Mouse (Mus musculus) forebrain, embryonic 16.5 days (tissue): ENCODE measurements around the gene Spata2. TPM values are rescaled to one million over a fixed set of nuclear protein-coding genes. Genes with fewer than 3 reads are reported as not detected.
A peak's percentile ranks its signal among the peaks of the same experiment; 100 is the strongest.

Source experiments
- ATAC-seq: fragments of 200-750 bp; cut with Nextera tagmentation; 2 replicates; pipeline ENCODE4 v1.8.0; 2017; ENCODE audit warnings: mild to moderate bottlenecking, moderate library complexity
- H3K27ac ChIP-seq: fragments of 300-500 bp; sonication (generic); 2 replicates; pipeline ENCODE4 v1.5.1; 2014; ENCODE audit warnings: low read length, control low read depth
- H3K27me3 ChIP-seq: fragments of 300-500 bp; sonication (generic); replicated peaks from 2 replicates; pipeline ENCODE4 v1.6.1; 2014; ENCODE audit warnings: low read length; ENCODE audit not compliant: control insufficient read depth, insufficient read depth
- H3K36me3 ChIP-seq: fragments of 300-500 bp; sonication (generic); 2 replicates; pipeline ENCODE4 v1.6.1; 2014; ENCODE audit not compliant: control insufficient read depth, insufficient read depth
- H3K4me1 ChIP-seq: fragments of 300-500 bp; sonication (generic); replicated peaks from 2 replicates; pipeline ENCODE4 v1.6.1; 2014; ENCODE audit warnings: low read length; ENCODE audit not compliant: control insufficient read depth, insufficient read depth
- H3K4me2 ChIP-seq: fragments of 300-500 bp; sonication (generic); 2 replicates; pipeline ENCODE4 v1.6.1; 2014; ENCODE audit warnings: mild to moderate bottlenecking, low read length, control low read depth
- H3K4me3 ChIP-seq: fragments of 300-500 bp; sonication (generic); replicated peaks from 2 replicates; pipeline ENCODE4 v1.5.1; 2014; ENCODE audit warnings: mild to moderate bottlenecking, low read length, control low read depth
- H3K9ac ChIP-seq: fragments of 300-500 bp; sonication (generic); replicated peaks from 2 replicates; pipeline ENCODE4 v1.6.1; 2014; ENCODE audit warnings: low read depth, low read length, control low read depth
- H3K9me3 ChIP-seq: fragments of 300-500 bp; sonication (generic); 2 replicates; pipeline ENCODE4 v1.6.1; 2016; ENCODE audit warnings: low read length; ENCODE audit not compliant: control insufficient read depth
- WGBS: fragments of 180-500 bp; shearing (Covaris S2); extraction: QIAGEN DNeasy Blood & Tissue Kit; methylation state at CpG from one replicate; pipeline ENCODE4 v1.1.7; 2014; 5-methylcytosine and 5-hydroxymethylcytosine counted together
- polyA plus RNA-seq: library from polyadenylated mRNA; unstranded; fragments of >200 nt; fragmentation: Nextera tagmentation; extraction: Ambion mirVana; gene quantifications from 2 replicates; pipeline ENCODE4 v1.2.1, GENCODE M21; 2015

Spata2 gene
- polyA plus RNA-seq, 1 experiment from 2014 or later, result 37.6 TPM

GRCm38 (mm10) chr2:167485501-167486377, 6.9 kb downstream of the Spata2 start:
- H3K9ac ChIP-seq, result no peak overlapping the region
- WGBS, result 60% methylated on average over 7 of the region's 7 CpGs
- H3K27ac ChIP-seq, result peak overlapping the region; percentile 23
- H3K4me3 ChIP-seq, result no peak overlapping the region
- no peaks in the 10 kb centered on the region for H3K9me3 ChIP-seq
- 0 out of 2 replicates have a peak, but pooled peaks cover 3% of the 10 kb centered on the region for H3K36me3 ChIP-seq
- peaks cover 29% of the 10 kb centered on the region for H3K4me1 ChIP-seq
- H3K27me3 ChIP-seq, result no peaks in the 10 kb centered on the region
- H3K4me2 ChIP-seq, result no peak overlapping the region
- ATAC-seq, result peak; percentile 80

GRCm38 (mm10) chr2:167484932-167485331, 7.8 kb downstream of the Spata2 start:
- WGBS, result 93% methylated on average over 11 of the region's 11 CpGs
- H3K9me3 ChIP-seq, result no peaks in the 10 kb centered on the region
- peaks cover 23% of the 10 kb centered on the region for H3K4me1 ChIP-seq
- H3K4me2 ChIP-seq, result no peak overlapping the region
- peak overlapping the region; percentile 23; the same call in 1 of the 2 replicates for H3K27ac ChIP-seq
- H3K27me3 ChIP-seq, result no peaks in the 10 kb centered on the region
- no peak overlapping the region for H3K9ac ChIP-seq
- H3K4me3 ChIP-seq, result no peak overlapping the region
- ATAC-seq, result no peak
- H3K36me3 ChIP-seq, result 0 out of 2 replicates have a peak, but pooled peaks cover 3% of the 10 kb centered on the region

- 97% methylated on average over 24 of the region's 24 CpGs for WGBS
These were observed 8.8 kb downstream of the Spata2 start for GRCm38 (mm10) chr2:167483827-167484410.

GRCm38 (mm10) chr2:167483081-167483826, 9.4 kb downstream of the Spata2 start:
- Histone ChIP-seq H3K36me3 (0 out of 2 replicates have a peak, but pooled peaks cover 3% of the 10 kb centered on the region), H3K9me3 (no peaks in the 10 kb centered on the region), H3K9ac (no peak overlapping the region), H3K4me1 (peaks cover 23% of the 10 kb centered on the region), H3K27ac (no peak overlapping the region), H3K4me2 (no peak overlapping the region), H3K4me3 (no peak overlapping the region), H3K27me3 (no peaks in the 10 kb centered on the region)
- ATAC-seq, result no peak
- 95% methylated on average over 27 of the region's 27 CpGs for WGBS

More at GRCm38 (mm10) chr2:167483827-167484410, 8.8 kb downstream of the Spata2 start:
- Histone ChIP-seq H3K4me3 (no peak overlapping the region), H3K4me1 (peaks cover 23% of the 10 kb centered on the region), H3K27ac (no peak overlapping the region), H3K36me3 (0 out of 2 replicates have a peak, but pooled peaks cover 3% of the 10 kb centered on the region), H3K9ac (no peak overlapping the region), H3K9me3 (no peaks in the 10 kb centered on the region), H3K27me3 (no peaks in the 10 kb centered on the region), H3K4me2 (no peak overlapping the region)
- ATAC-seq, result no peak

GRCm38 (mm10) chr2:167482681-167483080, 10.0 kb downstream of the Spata2 start:
- ATAC-seq, result no peak
- no peak overlapping the region for H3K4me3 ChIP-seq
- peaks cover 23% of the 10 kb centered on the region for H3K4me1 ChIP-seq
- 85% methylated on average over 4 of the region's 4 CpGs for WGBS
- H3K9me3 ChIP-seq, result no peaks in the 10 kb centered on the region
- 0 out of 2 replicates have a peak, but pooled peaks cover 3% of the 10 kb centered on the region for H3K36me3 ChIP-seq
- H3K4me2 ChIP-seq, result no peak overlapping the region
- no peak overlapping the region for H3K9ac ChIP-seq
- no peak overlapping the region for H3K27ac ChIP-seq
- H3K27me3 ChIP-seq, result no peaks in the 10 kb centered on the region

- Histone ChIP-seq H3K4me1 (peaks cover 16% of the 10 kb centered on the region), H3K9me3 (no peaks in the 10 kb centered on the region), H3K9ac (no peak overlapping the region), H3K27ac (no peak overlapping the region), H3K27me3 (no peaks in the 10 kb centered on the region), H3K4me3 (no peak overlapping the region), H3K4me2 (no peak overlapping the region), H3K36me3 (peaks cover 3% of the 10 kb centered on the region; the same call in 1 of the 2 replicates)
- 90% methylated on average over 1 of the region's 1 CpGs for WGBS
- ATAC-seq, result no peak
These were observed 13.2 kb downstream of the Spata2 start for GRCm38 (mm10) chr2:167479501-167479900.

- WGBS, result 33% methylated on average over 2 of the region's 2 CpGs
- H3K36me3 ChIP-seq, result peaks cover 6% of the 10 kb centered on the region; the same call in 1 of the 2 replicates
These were observed 14.6 kb downstream of the Spata2 start for GRCm38 (mm10) chr2:167478128-167478527.

GRCm38 (mm10) chr2:167476762-167477161, 15.9 kb downstream of the Spata2 start:
- no peak overlapping the region for H3K4me3 ChIP-seq
- H3K4me1 ChIP-seq, result peaks cover 16% of the 10 kb centered on the region
- no peaks in the 10 kb centered on the region for H3K27me3 ChIP-seq
- 77% methylated on average over 4 of the region's 4 CpGs for WGBS
- no peaks in the 10 kb centered on the region for H3K9me3 ChIP-seq
- no peak for ATAC-seq
- H3K27ac ChIP-seq, result peak overlapping the region; percentile 76
- H3K9ac ChIP-seq, result peak overlapping the region; percentile 18; the same call in 1 of the 2 replicates
- H3K4me2 ChIP-seq, result no peak overlapping the region
- H3K36me3 ChIP-seq, result peaks cover 11% of the 10 kb centered on the region; the same call in 1 of the 2 replicates

More at GRCm38 (mm10) chr2:167478128-167478527, 14.6 kb downstream of the Spata2 start:
- ATAC-seq, result no peak
- H3K4me2 ChIP-seq, result no peak overlapping the region
- H3K9me3 ChIP-seq, result no peaks in the 10 kb centered on the region
- H3K27ac ChIP-seq, result no peak overlapping the region
- no peak overlapping the region for H3K9ac ChIP-seq
- no peaks in the 10 kb centered on the region for H3K27me3 ChIP-seq
- H3K4me1 ChIP-seq, result peaks cover 16% of the 10 kb centered on the region
- H3K4me3 ChIP-seq, result no peak overlapping the region
